Mouse (Mus musculus): ENCODE measurements around the gene Cand1. TPM values are rescaled to one million over a fixed set of nuclear protein-coding genes. Genes with fewer than 3 reads are reported as not detected.

Gene Cand1
- 59.4 and 66.9 TPM in 2 replicates for total RNA-seq (2012; rRNA removed)
- 100 to 1,000 TPM; 161 to 187 TPM for polyA plus RNA-seq (2012; ENCODE audit: insufficient read depth in 1 of 2, insufficient read length in 2 of 2, low read depth in 1 of 2, low replicate concordance in 2 of 2, missing spikeins in 1 of 2)

- peaks cover 9 to 17% of the 10 kb centered on the region in 2 experiments for H3K36me3 ChIP-seq (ENCODE audit: control insufficient read depth in 1 of 2, insufficient read depth in 2 of 2, low read length in 2 of 2)
- TF ChIP-seq SIN3A (IDR thresholded peaks at IDR 0.05; ENCODE audit: low read length) = peak; percentile 94
- TF ChIP-seq POLR2AphosphoS2 (IDR thresholded peaks at IDR 0.05; ENCODE audit: low read length) = peak; percentile 93
- no peak for TF ChIP-seq TAL1 (IDR thresholded peaks at IDR 0.05; ENCODE audit: low read length)
- peak; percentile 88 for TF ChIP-seq NRF1 (IDR thresholded peaks at IDR 0.05; ENCODE audit: insufficient read depth, low read depth, low read length, poor library complexity, severe bottlenecking)
- TF ChIP-seq TBP (IDR thresholded peaks at IDR 0.05; ENCODE audit: low read depth, low read length) = peak; percentile 92
- TF ChIP-seq RCOR1 (IDR thresholded peaks at IDR 0.05; ENCODE audit: low read depth, low read length) = no peak
- no peak for TF ChIP-seq USF2 (IDR thresholded peaks at IDR 0.05; ENCODE audit: borderline replicate concordance in 1 of 2, insufficient read depth in 1 of 2, low read depth in 1 of 2, low read length in 2 of 2)
- peak; percentile 79 for TF ChIP-seq MYB (IDR thresholded peaks at IDR 0.05; ENCODE audit: low read depth, low read length)
- TF ChIP-seq CTCF (IDR thresholded peaks at IDR 0.05 in 2 of 3, conservative IDR thresholded peaks at IDR 0.05 in 1 of 3; ENCODE audit: control insufficient read depth in 1 of 3, insufficient read depth in 1 of 3, low read depth in 2 of 3, low read length in 3 of 3, poor library complexity in 1 of 3, severe bottlenecking in 1 of 3) = no peak
- TF ChIP-seq HCFC1 (IDR thresholded peaks at IDR 0.05; ENCODE audit: low read depth, low read length) = peak; percentile 93
- TF ChIP-seq CHD1 (IDR thresholded peaks at IDR 0.05; ENCODE audit: low read depth, low read length) = 0 out of 2 replicates have a peak, but pooled peaks have one; percentile 54
- no peak for TF ChIP-seq SMC3 (IDR thresholded peaks at IDR 0.05; ENCODE audit: low read depth, low read length)
- TF ChIP-seq MAFK (IDR thresholded peaks at IDR 0.05; ENCODE audit: borderline replicate concordance, low read depth, low read length) = no peak
- TF ChIP-seq GABPA (IDR thresholded peaks at IDR 0.05; ENCODE audit: low read depth, low read length) = no peak
- no peak for TF ChIP-seq RAD21 (IDR thresholded peaks at IDR 0.05; ENCODE audit: low read depth, low read length)
- no peak for TF ChIP-seq JUND (IDR thresholded peaks at IDR 0.05; ENCODE audit: low read depth, low read length)
- peak; percentile 99 for TF ChIP-seq MAX (IDR thresholded peaks at IDR 0.05; ENCODE audit: low read length)
- no peak; the same call in 1 of the 2 replicates for TF ChIP-seq E2F4 (IDR thresholded peaks at IDR 0.05; ENCODE audit: borderline replicate concordance, low read depth, low read length)
- 0 out of 2 replicates have a peak, but pooled peaks have one; percentile 35 for TF ChIP-seq TCF12 (IDR thresholded peaks at IDR 0.05; ENCODE audit: low read depth, low read length)
- no peak for TF ChIP-seq ZNF384 (IDR thresholded peaks at IDR 0.05; ENCODE audit: low read depth, low read length)
- peak; percentile 84 for TF ChIP-seq ZMIZ1 (IDR thresholded peaks at IDR 0.05; ENCODE audit: low read depth, low read length)
- TF ChIP-seq CHD2 (IDR thresholded peaks at IDR 0.05; ENCODE audit: low read length) = peak; percentile 93
- no peak for TF ChIP-seq GATA1 (IDR thresholded peaks at IDR 0.05; ENCODE audit: low read depth, low read length)
- peak; percentile 94 for TF ChIP-seq KAT2A (conservative IDR thresholded peaks at IDR 0.05; ENCODE audit: low read depth, low read length)
- peak; percentile 62 to 96 for TF ChIP-seq POLR2A (IDR thresholded peaks at IDR 0.05; ENCODE audit: control insufficient read depth in 1 of 2, insufficient read depth in 1 of 2, low read depth in 1 of 2, low read length in 2 of 2, poor library complexity in 1 of 2)
- peak; percentile 71; the same call in 1 of the 2 replicates for TF ChIP-seq MAZ (IDR thresholded peaks at IDR 0.05; ENCODE audit: low read depth, low read length)
- no peak; a peak in 1 of 4 replicates for TF ChIP-seq EP300 (IDR thresholded peaks at IDR 0.05; ENCODE audit: low read depth in 1 of 2, low read length in 2 of 2)
- no peak for TF ChIP-seq ZKSCAN1 (IDR thresholded peaks at IDR 0.05; ENCODE audit: low read depth, low read length)
- peak; percentile 66 for TF ChIP-seq USF1 (IDR thresholded peaks at IDR 0.05; ENCODE audit: low read depth, low read length)
- peak; percentile 86 for TF ChIP-seq NELFE (IDR thresholded peaks at IDR 0.05; ENCODE audit: low read depth, low read length)
- TF ChIP-seq ZC3H11A (IDR thresholded peaks at IDR 0.05; ENCODE audit: low read depth, low read length) = no peak
- TF ChIP-seq ETS1 (IDR thresholded peaks at IDR 0.05; ENCODE audit: low read depth, low read length) = peak; percentile 27
- 0 out of 2 replicates have a peak, but pooled peaks have one; percentile 28 for TF ChIP-seq MEF2A (IDR thresholded peaks at IDR 0.05; ENCODE audit: extremely low read depth, insufficient replicate concordance, low read depth, low read length, poor library complexity, severe bottlenecking)
- no peak for TF ChIP-seq UBTF (IDR thresholded peaks at IDR 0.05; ENCODE audit: borderline replicate concordance, insufficient read depth, low read depth, low read length)
- TF ChIP-seq POLR2AphosphoS5 (IDR thresholded peaks at IDR 0.05; ENCODE audit: borderline replicate concordance, low read depth, low read length) = peak; percentile 46; the same call in 1 of the 2 replicates
Measured at GRCm38 (mm10) chr10:119239969-119240721, at the start of gene Cand1. Cand1 (minus strand) TSS chr10:119240055.

More at GRCm38 (mm10) chr10:119239969-119240721, at the start of gene Cand1:
- Histone ChIP-seq H3K4me3 (ENCODE audit: control insufficient read depth in 1 of 2, insufficient read depth in 1 of 2, low read depth in 2 of 2, low read length in 2 of 2) (peak within 1 kb of the TSS; percentile 88 to 98), H3K9ac (ENCODE audit: control insufficient read depth, low read depth, low read length, poor library complexity, severe bottlenecking) (peak within 1 kb of the TSS; percentile 94), H3K27ac (ENCODE audit: control insufficient read depth, low read depth, low read length) (peak within 1 kb of the TSS; percentile 88), H3K27me3 (ENCODE audit: control insufficient read depth in 1 of 2, insufficient read depth in 2 of 2, low read length in 2 of 2) (no peaks in the 10 kb centered on the region), H3K79me2 (ENCODE audit: control insufficient read depth, insufficient read depth, low read length, poor library complexity) (peaks cover 38% of the 10 kb centered on the region), H3K9me3 (replicated peaks; ENCODE audit: insufficient read depth, low read length) (no peaks in the 10 kb centered on the region), H3K4me1 (ENCODE audit: control insufficient read depth in 1 of 2, insufficient read depth in 2 of 2, low read length in 2 of 2) (peaks cover 3 to 7% of the 10 kb centered on the region in 2 experiments; a peak in 2 of 4 replicates)
- peak; percentile 97 for DNase-seq (ENCODE audit: low read depth, low spot score)
